Mouse (Mus musculus) testis, adult 2 months (tissue): ENCODE measurements at regions not wholly inside any gene's neighbourhood (a gene's known extent, or its start where the extent isn't known, plus 50 kb on each side); places are given as distances from the start of the nearest gene placed in this dataset.
A peak's percentile ranks its signal among the peaks of the same experiment; 100 is the strongest.

Source experiments
- H3K27ac ChIP-seq: fragments of 200-500 bp; 2 replicates; pipeline ENCODE4 v1.5.1; 2012; ENCODE audit warnings: low read depth, low read length; ENCODE audit not compliant: control insufficient read depth, insufficient read depth
- H3K27me3 ChIP-seq: fragments of 200-500 bp; 2 replicates; pipeline ENCODE4 v1.6.1; 2012; ENCODE audit warnings: mild to moderate bottlenecking, low read length, moderate library complexity; ENCODE audit not compliant: control insufficient read depth, insufficient read depth
- H3K36me3 ChIP-seq: fragments of 200-500 bp; 2 replicates; pipeline ENCODE4 v1.6.1; 2012; ENCODE audit warnings: mild to moderate bottlenecking, low read length; ENCODE audit not compliant: control insufficient read depth, insufficient read depth
- H3K4me1 ChIP-seq: fragments of 200-500 bp; 2 replicates; pipeline ENCODE4 v1.6.1; 2012; ENCODE audit warnings: low read length; ENCODE audit not compliant: control insufficient read depth, insufficient read depth
- H3K4me3 ChIP-seq: fragments of 200-500 bp; 2 replicates; pipeline ENCODE4 v1.5.1; 2012; ENCODE audit warnings: low read depth, mild to moderate bottlenecking, low read length, moderate library complexity, mixed read lengths; ENCODE audit not compliant: control insufficient read depth
- CTCF ChIP-seq: fragments of 200-500 bp; IDR thresholded peaks from 2 replicates; pipeline ENCODE4 v1.5.1; 2012; ENCODE audit warnings: low read depth, mild to moderate bottlenecking, inconsistent platforms, low read length, moderate library complexity; ENCODE audit not compliant: control insufficient read depth, insufficient read depth, insufficient replicate concordance
- POLR2A ChIP-seq: fragments of 200-500 bp; IDR thresholded peaks from 2 replicates; pipeline ENCODE4 v1.6.1; 2012; ENCODE audit warnings: low read depth, mild to moderate bottlenecking, inconsistent platforms, low read length, moderate library complexity; ENCODE audit not compliant: control insufficient read depth

DNA sequence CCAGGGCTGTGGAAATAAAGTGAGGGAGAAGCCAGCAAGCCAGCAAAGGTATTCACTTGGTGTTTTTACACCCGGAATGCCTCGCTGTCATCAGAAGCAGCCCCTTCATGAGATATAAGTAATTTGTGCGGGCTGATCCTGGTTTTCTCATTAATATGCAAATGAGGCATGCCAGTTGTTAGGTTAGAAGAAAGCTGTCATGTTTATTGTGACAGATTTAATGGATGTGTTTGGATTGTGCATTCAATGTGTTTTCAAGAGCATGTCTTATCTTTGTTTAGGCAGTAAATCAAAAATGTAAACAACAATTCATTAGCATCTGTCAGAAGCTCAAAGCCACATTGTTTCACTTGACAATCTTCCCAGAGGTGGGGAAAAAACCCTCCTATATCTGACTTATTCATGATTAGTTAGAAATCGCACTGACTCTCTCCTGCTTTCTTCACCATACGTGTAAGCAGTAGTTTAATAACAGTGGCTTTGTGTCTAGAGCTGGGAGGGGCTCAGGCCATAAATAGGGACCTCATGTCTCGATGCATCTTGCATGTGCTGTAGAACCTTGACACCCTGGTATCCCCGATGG is 65.8 kb upstream of the Ctbp2 start:
- TF ChIP-seq POLR2A (no peak), CTCF (no peak)
- Histone ChIP-seq H3K27ac (no peak overlapping the region), H3K36me3 (no peaks in the 10 kb centered on the region), H3K27me3 (no peaks in the 10 kb centered on the region), H3K4me3 (no peak overlapping the region), H3K4me1 (peaks cover 4% of the 10 kb centered on the region)

DNA sequence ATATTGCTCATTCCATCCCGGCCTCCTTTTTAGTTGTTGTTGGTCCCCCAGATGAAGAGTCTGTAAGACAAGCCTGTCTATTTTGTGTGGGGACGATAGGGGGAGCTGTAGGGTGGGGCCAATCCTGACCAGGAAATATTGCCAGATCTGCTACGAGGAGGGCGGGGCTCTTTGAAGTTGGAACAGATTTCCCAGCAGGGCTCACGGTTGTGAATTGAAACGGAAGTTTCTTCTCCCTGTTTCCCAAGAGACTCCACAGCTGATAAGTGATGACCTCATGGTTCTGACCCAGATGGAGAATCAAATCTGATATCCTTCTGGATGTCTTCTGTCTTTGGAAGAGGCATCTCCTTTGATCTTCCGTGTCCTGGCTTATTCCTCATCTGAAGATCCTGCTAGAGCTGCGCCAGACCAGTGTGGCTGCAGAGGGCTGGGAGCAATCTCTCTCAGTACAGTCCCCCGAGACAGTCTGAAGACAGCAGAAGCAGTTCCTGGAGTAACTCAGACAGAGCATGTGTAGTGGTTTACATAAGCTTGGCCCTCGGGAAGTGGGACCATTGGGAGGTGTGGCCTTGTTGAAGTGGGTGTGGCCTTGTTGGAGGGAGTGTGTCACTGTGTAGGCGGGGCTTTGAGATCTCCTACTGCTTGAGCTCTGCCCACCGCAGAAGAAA is 61.9 kb upstream of the Ctbp2 start:
- H3K4me3 ChIP-seq = peak overlapping the region; percentile 17; the same call in 1 of the 2 replicates
- no peak for TF ChIP-seq POLR2A
- 0 out of 2 replicates have a peak, but pooled peaks have one; percentile 5 for TF ChIP-seq CTCF
- H3K4me1 ChIP-seq = peaks cover 4% of the 10 kb centered on the region
- H3K27me3 ChIP-seq = no peaks in the 10 kb centered on the region
- H3K27ac ChIP-seq = peak overlapping the region; percentile 42
- H3K36me3 ChIP-seq = no peaks in the 10 kb centered on the region

DNA sequence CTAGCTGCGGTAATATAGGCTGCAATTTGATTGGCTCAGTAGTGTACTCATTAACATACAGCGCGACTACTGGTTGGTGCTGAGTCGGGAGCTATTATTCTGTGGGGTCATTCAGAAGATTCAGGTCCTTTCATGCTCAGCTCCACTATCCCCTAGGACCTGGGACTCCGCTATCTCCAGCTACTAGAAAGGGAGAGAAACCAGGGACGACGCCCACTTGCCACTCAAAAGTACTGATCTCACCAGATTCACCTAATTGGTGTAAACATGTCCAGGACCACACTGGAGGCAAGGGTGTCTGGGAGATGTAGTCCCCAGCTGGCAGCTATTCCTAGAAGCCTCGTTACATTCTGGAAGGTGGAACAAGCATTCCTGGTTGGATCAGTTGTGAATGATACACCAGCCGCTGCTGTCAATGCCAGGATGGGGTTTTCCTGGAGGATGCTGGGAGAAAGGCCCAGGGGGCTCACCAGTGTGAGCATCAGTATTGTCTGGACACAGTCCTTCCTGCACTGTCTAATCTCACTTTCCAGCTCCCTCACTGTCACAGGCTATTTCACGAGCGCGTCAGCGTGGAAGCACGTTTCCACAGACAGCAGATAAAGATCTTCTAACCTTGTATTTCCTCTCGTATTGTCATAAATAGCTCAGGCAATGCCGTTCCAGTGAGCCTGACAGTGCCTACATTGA is 60.9 kb upstream of the Ctbp2 start:
- H3K4me3 ChIP-seq = 0 out of 2 replicates have a peak overlapping the region, but pooled peaks have one; percentile 14
- no peaks in the 10 kb centered on the region for H3K27me3 ChIP-seq
- TF ChIP-seq CTCF (no peak), POLR2A (no peak)
- no peaks in the 10 kb centered on the region for H3K36me3 ChIP-seq
- H3K27ac ChIP-seq = no peak overlapping the region; the same call in 1 of the 2 replicates
- peaks cover 4% of the 10 kb centered on the region for H3K4me1 ChIP-seq

DNA sequence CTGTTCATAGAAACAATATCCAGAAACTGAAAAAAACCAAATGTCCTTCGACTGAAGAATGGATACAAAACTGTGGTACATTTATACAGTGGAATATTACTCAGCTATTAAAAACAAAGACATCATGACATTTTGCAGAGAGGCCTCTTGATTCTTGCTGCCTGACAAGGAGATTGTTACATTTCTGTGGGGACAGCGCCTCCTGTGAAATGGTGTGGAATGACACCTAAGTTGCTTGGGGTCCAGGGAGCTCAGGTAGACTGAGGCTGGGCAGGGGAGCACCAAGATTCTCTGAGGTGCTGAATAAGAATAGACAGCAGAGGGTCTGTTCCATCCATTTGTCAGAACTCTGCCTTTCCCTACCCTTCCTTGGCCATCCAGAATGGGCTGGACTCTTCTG is 57.2 kb upstream of the Ctbp2 start:
- peaks cover 7% of the 10 kb centered on the region for H3K4me1 ChIP-seq
- TF ChIP-seq CTCF (no peak), POLR2A (no peak)
- H3K27ac ChIP-seq = no peak overlapping the region
- no peaks in the 10 kb centered on the region for H3K27me3 ChIP-seq
- H3K36me3 ChIP-seq = no peaks in the 10 kb centered on the region
- H3K4me3 ChIP-seq = no peak overlapping the region

DNA sequence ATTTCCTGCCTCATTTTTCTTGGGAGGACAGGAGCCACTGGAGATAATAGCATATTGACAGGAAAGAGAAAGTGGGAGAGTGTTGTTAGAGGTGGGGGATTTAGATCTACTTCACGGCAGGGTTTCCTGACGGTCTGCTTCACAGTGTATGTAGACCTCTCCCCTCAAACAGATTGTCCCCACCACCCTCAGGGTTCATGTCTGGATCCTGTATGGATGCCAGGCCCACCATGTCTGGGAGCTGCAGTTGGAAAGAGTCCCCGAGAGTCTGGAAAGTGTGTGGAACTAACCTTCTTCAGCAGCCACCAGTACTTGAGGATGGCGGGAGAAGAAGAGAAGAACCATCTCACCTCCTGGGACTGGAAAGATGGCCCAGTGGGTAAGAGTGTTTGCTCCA is 53.0 kb upstream of the Ctbp2 start:
- no peaks in the 10 kb centered on the region for H3K27me3 ChIP-seq
- H3K4me1 ChIP-seq = peaks cover 7% of the 10 kb centered on the region
- no peak overlapping the region for H3K27ac ChIP-seq
- no peaks in the 10 kb centered on the region for H3K36me3 ChIP-seq
- no peak overlapping the region for H3K4me3 ChIP-seq
- TF ChIP-seq POLR2A (no peak), CTCF (no peak)

DNA sequence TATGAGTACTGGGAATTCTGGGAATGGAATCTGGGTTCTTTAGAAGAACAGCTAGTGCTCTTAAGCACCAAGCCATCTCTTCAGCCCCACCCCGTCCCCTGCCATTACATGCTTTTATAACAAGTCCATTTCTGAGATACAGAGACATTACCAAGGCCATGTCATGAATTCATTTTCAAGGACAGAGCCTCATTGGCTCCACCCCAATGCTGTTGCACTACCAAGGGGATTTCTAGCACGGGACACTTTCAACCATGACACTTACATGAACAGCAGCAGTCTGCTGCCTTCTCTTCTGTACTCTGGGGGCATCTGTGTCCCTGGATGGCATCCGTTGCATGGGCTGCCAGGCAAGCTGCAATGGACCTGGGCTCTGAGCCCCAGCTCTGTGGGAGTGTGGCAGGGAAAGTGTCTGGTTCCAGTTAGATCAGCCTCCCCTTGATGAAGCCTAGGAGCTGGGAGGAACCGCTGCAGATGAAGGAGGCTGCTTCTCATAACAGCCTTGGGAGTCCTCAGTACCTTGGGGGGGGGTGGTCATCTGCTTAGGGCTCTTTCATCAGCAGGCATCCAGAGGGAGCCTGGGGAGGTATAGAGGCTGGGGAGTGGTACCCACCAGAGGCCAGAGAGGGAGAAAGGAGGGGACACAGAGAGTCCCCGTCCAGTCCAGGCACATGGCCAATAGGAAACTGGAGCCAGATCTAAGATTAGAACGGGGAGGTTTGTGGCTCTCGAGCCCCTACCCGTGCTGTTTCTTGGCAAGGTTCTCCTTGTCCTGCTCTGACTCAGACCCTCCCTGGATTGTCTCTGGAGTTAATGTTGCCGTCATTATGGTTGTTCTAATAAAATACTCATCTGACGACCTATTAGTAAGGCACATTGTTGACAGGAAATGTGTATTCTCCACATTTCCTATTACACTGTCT is 52.4 kb upstream of the Ctbp2 start:
- Histone ChIP-seq H3K4me3 (no peak overlapping the region), H3K36me3 (no peaks in the 10 kb centered on the region), H3K4me1 (peaks cover 8% of the 10 kb centered on the region), H3K27ac (no peak overlapping the region), H3K27me3 (no peaks in the 10 kb centered on the region)
- TF ChIP-seq CTCF (no peak), POLR2A (no peak)
